Mouse (Mus musculus): ENCODE measurements around the gene Gm38655. TPM values are rescaled to one million over a fixed set of nuclear protein-coding genes. Genes with fewer than 3 reads are reported as not detected.

Gene Gm38655
- polyA plus RNA-seq, 1 experiment, result not detected

DNA sequence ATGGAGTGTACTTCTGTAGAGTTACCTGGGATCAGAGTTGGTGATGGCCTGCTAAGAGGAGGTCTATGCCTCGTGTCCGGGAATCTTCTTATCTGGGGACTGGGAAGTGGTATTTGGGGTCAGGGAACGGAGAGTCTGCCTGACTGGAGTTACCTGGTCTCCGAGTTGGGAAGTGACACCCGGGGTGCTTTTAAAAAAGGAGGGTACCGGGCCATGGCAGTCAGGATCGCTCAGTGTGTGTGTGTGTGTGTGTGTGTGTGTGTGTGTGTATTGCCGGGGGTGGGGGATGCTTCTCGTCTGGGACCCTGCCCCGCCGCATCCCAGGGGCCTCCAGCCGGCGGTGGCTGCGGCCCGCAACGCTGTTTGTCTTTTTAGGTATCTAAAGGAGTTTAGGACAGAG, 13.8 kb upstream of the Gm38655 start:
- Histone ChIP-seq H3K27me3 (replicated peaks; ENCODE audit: control insufficient read depth, insufficient read depth, low read length) (no peaks in the 10 kb centered on the region), H3K36me3 (ENCODE audit: control insufficient read depth, insufficient read depth, low read length) (no peaks in the 10 kb centered on the region), H3K27ac (ENCODE audit: insufficient read depth, low read depth, low read length) (no peak overlapping the region), H3K4me1 (ENCODE audit: control insufficient read depth, insufficient read depth, low read length) (no peaks in the 10 kb centered on the region; the same call in 1 of the 2 replicates), H3K4me3 (ENCODE audit: insufficient read depth, low read depth, low read length) (peak overlapping the region; percentile 83)
- peak; percentile 8 for DNase-seq
- TF ChIP-seq CTCF (conservative IDR thresholded peaks at IDR 0.05; ENCODE audit: insufficient read depth, insufficient read length, low read depth, low read length), result no peak
- TF ChIP-seq POLR2A (IDR thresholded peaks at IDR 0.05; ENCODE audit: low read depth, low read length), result no peak
- WGBS, result 3% methylated on average over 16 of the region's 16 CpGs

DNA sequence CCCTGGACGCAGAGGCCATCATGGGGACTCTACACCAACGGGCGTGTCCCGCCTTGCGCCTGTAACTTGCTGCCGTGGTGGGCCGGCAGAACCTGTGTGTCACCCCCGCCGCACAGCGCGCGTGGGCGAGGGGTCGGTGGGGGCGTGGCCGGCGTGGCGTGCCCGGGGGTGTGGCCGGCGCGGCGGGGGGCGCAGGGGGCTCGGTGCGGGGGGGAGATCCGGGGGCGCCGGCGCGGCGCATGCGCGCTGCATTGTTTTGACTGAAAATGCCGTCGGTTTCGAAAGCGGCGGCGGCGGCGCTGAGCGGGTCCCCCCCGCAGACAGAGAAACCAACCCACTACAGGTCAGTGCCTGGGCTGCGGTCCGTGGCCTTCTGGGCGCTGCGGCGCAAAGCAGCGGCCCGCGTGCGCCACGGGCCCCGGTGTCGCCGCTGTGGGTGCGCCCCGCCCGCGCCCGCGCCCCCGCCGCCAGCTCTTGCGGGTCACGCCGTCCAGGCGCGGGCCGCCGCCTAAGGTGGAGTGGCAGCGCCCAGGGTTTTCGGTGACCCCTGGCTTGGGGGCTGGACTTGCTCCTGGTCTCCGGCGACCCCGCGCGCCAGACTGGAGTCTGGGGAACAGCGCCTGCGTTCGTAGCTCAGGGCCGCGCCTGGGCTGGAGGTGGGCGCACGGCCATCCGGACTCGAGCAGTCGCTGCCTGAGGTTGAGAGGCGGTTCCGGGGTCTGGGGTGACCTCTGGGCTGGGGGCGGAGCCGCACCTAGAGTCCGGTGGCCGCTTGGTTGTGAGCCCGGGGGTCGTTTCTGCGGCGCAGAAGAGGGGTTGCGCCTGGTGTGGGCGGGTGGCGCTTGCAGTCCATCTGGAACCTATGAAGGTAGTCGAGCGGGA, 13.1 kb upstream of the Gm38655 start, which contains the start of gene Unkl:
TSS of gene Unkl (plus strand) at position 248 of the 882 bp plus-strand sequence.
- H3K4me1 ChIP-seq (ENCODE audit: control insufficient read depth, insufficient read depth, low read length), result peaks cover 3% of the 10 kb centered on the region; the same call in 1 of the 2 replicates

DNA sequence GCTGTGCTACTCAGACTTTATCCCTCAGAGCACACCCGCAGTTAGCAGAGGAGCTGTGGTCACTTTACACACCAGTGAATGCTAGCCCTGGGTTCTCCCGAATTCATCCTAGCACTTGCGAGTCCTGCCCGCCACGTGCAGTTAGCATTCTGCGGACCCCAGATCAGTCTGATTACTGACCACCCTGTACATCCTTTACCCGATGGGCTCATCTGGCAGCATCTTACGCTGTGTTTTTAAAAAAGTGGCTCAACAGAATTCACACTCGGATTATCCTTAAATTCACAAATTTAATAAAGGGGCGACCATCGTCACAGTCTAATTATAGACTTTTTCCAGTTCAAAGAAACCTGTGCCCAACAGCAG, 12.5 kb upstream of the Gm38655 start:
- WGBS, result 7% methylated on average over 11 of the region's 11 CpGs
- no peaks in the 10 kb centered on the region for H3K27me3 ChIP-seq (replicated peaks; ENCODE audit: control insufficient read depth, insufficient read depth, low read length)
- H3K27ac ChIP-seq (ENCODE audit: insufficient read depth, low read depth, low read length), result peak overlapping the region; percentile 4; the same call in 1 of the 2 replicates
- peaks cover 3% of the 10 kb centered on the region; the same call in 1 of the 2 replicates for H3K4me1 ChIP-seq (ENCODE audit: control insufficient read depth, insufficient read depth, low read length)
- peak overlapping the region; percentile 83 for H3K4me3 ChIP-seq (ENCODE audit: insufficient read depth, low read depth, low read length)
- DNase-seq, result no peak
- no peaks in the 10 kb centered on the region for H3K36me3 ChIP-seq (ENCODE audit: control insufficient read depth, insufficient read depth, low read length)
- TF ChIP-seq CTCF (conservative IDR thresholded peaks at IDR 0.05; ENCODE audit: insufficient read depth, insufficient read length, low read depth, low read length), result no peak
- no peak for TF ChIP-seq POLR2A (IDR thresholded peaks at IDR 0.05; ENCODE audit: low read depth, low read length)

More for the DNA sequence above, 13.1 kb upstream of the Gm38655 start, which contains the start of gene Unkl:
- no peaks in the 10 kb centered on the region for H3K27me3 ChIP-seq (replicated peaks; ENCODE audit: control insufficient read depth, insufficient read depth, low read length)
- H3K4me3 ChIP-seq (ENCODE audit: insufficient read depth, low read depth, low read length), result peak within 1 kb of the TSS; percentile 83
- H3K27ac ChIP-seq (ENCODE audit: insufficient read depth, low read depth, low read length), result peak within 1 kb of the TSS; percentile 62
- H3K36me3 ChIP-seq (ENCODE audit: control insufficient read depth, insufficient read depth, low read length), result no peaks in the 10 kb centered on the region
- peak; percentile 70 for DNase-seq
- TF ChIP-seq CTCF (conservative IDR thresholded peaks at IDR 0.05; ENCODE audit: insufficient read depth, insufficient read length, low read depth, low read length), result no peak
- TF ChIP-seq POLR2A (IDR thresholded peaks at IDR 0.05; ENCODE audit: low read depth, low read length), result no peak
- WGBS, result 1% methylated on average over 104 of the region's 104 CpGs

DNA sequence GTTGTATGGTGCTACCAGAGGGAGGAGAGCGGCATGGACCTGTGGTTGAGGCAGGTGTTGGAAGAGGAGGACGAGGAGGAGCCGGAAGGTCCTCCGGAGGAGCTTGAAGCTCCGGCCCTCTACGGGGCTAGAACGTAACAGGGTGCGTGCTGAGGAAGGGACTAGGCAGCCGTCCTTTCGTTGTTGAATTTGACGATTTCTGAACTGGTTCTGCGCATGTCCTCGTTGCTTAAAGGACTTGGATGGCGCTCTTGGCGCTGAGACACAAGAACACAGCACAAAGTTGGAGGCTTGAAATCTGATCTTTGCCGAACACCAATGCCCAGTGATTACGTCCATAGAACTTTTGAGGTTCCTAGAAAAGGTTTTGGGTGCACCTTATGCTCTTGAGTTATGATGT, 9.7 kb upstream of the Gm38655 start:
- TF ChIP-seq POLR2A (IDR thresholded peaks at IDR 0.05; ENCODE audit: low read depth, low read length), result no peak
- TF ChIP-seq CTCF (conservative IDR thresholded peaks at IDR 0.05; ENCODE audit: insufficient read depth, insufficient read length, low read depth, low read length), result no peak
- DNase-seq, result no peak
- Histone ChIP-seq H3K27me3 (replicated peaks; ENCODE audit: control insufficient read depth, insufficient read depth, low read length) (no peaks in the 10 kb centered on the region), H3K4me3 (ENCODE audit: insufficient read depth, low read depth, low read length) (peak overlapping the region; percentile 62), H3K36me3 (ENCODE audit: control insufficient read depth, insufficient read depth, low read length) (no peaks in the 10 kb centered on the region), H3K4me1 (ENCODE audit: control insufficient read depth, insufficient read depth, low read length) (peaks cover 3% of the 10 kb centered on the region; the same call in 1 of the 2 replicates), H3K27ac (ENCODE audit: insufficient read depth, low read depth, low read length) (no peak overlapping the region)
- 6% methylated on average over 17 of the region's 17 CpGs for WGBS

DNA sequence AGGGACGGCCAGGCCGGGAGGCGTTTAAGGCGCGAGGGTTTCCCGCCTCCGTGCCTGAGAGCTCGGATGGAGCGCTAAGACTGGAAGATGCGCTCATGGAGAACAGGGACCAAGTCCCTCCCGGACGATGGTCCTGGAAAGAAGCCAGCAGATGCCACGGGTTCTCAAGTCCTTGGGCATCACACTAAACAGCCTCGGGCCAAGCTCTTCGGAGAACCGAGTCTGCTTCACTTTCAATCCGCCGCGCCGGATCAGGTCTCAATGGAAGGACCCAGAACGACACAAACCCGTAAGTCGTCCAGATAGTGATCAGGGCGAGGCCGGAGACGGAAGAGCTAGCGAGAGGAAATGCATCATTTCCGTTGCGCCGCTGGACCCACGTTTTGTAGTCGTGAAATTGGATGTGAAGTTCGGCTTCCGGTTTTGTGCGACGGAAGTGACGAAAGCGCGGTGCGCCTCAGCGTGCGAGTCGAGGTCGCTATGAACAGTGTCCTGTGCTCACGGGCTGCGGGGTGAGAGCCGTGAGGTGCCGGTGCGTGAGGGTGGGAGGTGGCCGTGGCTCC, 8.9 kb upstream of the Gm38655 start, which contains the start of gene BC003965:
TSS of gene BC003965 (plus strand) at position 426 of the 563 bp plus-strand sequence.
- WGBS, result under 1% methylated on average over 50 of the region's 50 CpGs
- H3K27me3 ChIP-seq (replicated peaks; ENCODE audit: control insufficient read depth, insufficient read depth, low read length), result no peaks in the 10 kb centered on the region

DNA sequence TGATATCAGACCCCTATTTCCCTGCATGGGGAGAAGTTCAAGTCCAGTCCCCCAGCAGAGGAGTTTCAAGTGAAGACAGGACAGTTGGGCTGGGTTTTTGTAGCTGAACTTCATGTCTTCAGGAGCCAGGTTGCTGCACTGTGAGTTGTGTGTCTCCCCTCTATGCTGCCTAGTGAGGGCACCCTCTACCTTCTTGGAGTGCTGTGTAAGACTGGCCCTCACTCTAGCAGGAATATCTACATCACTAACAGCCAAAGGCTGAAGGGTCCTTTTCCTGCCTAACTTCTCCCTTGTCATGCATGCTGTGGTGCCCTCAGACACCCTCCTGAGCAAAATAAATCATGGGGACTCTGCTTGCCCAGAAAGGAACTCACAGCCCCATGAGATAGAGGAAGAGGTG, 8.0 kb upstream of the Gm38655 start:
- Histone ChIP-seq H3K27me3 (replicated peaks; ENCODE audit: control insufficient read depth, insufficient read depth, low read length) (no peaks in the 10 kb centered on the region), H3K36me3 (ENCODE audit: control insufficient read depth, insufficient read depth, low read length) (no peaks in the 10 kb centered on the region), H3K4me1 (ENCODE audit: control insufficient read depth, insufficient read depth, low read length) (peaks cover 3% of the 10 kb centered on the region; the same call in 1 of the 2 replicates), H3K27ac (ENCODE audit: insufficient read depth, low read depth, low read length) (no peak overlapping the region), H3K4me3 (ENCODE audit: insufficient read depth, low read depth, low read length) (no peak overlapping the region)
- DNase-seq, result peak; percentile 8
- TF ChIP-seq CTCF (conservative IDR thresholded peaks at IDR 0.05; ENCODE audit: insufficient read depth, insufficient read length, low read depth, low read length) (no peak; the same call in 1 of the 2 replicates), POLR2A (IDR thresholded peaks at IDR 0.05; ENCODE audit: low read depth, low read length) (no peak)

More for the DNA sequence above, 8.9 kb upstream of the Gm38655 start, which contains the start of gene BC003965:
- peak; percentile 99 for DNase-seq
- peaks cover 3% of the 10 kb centered on the region; the same call in 1 of the 2 replicates for H3K4me1 ChIP-seq (ENCODE audit: control insufficient read depth, insufficient read depth, low read length)
- H3K27ac ChIP-seq (ENCODE audit: insufficient read depth, low read depth, low read length), result peak within 1 kb of the TSS; percentile 84
- H3K36me3 ChIP-seq (ENCODE audit: control insufficient read depth, insufficient read depth, low read length), result no peaks in the 10 kb centered on the region
- TF ChIP-seq CTCF (conservative IDR thresholded peaks at IDR 0.05; ENCODE audit: insufficient read depth, insufficient read length, low read depth, low read length), result no peak
- TF ChIP-seq POLR2A (IDR thresholded peaks at IDR 0.05; ENCODE audit: low read depth, low read length), result peak; percentile 70
- H3K4me3 ChIP-seq (ENCODE audit: insufficient read depth, low read depth, low read length), result peak within 1 kb of the TSS; percentile 62

DNA sequence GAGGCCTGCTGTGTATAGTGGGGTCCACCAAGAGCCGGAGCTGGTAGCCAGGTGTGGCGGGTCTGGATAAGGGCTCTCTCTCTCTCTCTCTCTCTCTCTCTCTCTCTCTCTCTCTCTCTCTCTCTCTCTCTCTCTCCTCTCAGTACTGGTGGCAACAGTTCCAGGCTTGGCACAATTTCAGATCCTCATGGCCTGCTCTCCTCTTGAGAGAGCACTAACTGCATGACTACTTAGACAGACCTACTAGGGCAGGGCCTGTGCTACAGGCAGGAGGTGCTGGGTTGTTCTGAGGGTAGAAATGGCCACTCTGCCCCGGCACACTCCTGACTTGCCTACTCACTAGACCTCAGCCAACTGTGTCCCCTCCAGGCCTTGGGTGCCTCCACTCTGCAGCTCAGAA, 2.7 kb downstream of the Gm38655 start:
- WGBS, result 95% methylated on average over 3 of the region's 3 CpGs
- Histone ChIP-seq H3K27ac (ENCODE audit: insufficient read depth, low read depth, low read length) (no peak overlapping the region), H3K4me1 (ENCODE audit: control insufficient read depth, insufficient read depth, low read length) (no peaks in the 10 kb centered on the region), H3K4me3 (ENCODE audit: insufficient read depth, low read depth, low read length) (no peak overlapping the region), H3K36me3 (ENCODE audit: control insufficient read depth, insufficient read depth, low read length) (no peaks in the 10 kb centered on the region), H3K27me3 (replicated peaks; ENCODE audit: control insufficient read depth, insufficient read depth, low read length) (no peaks in the 10 kb centered on the region)
- no peak for DNase-seq
- no peak for TF ChIP-seq POLR2A (IDR thresholded peaks at IDR 0.05; ENCODE audit: low read depth, low read length)
- no peak for TF ChIP-seq CTCF (conservative IDR thresholded peaks at IDR 0.05; ENCODE audit: insufficient read depth, insufficient read length, low read depth, low read length)
